Mouse (Mus musculus): ENCODE results near the gene Cacna1e.

GRCm38 (mm10) chr1:154888495-154888894 lies 4.2 kb upstream of the Cacna1e start:
- TF ChIP-seq POLR2A (IDR thresholded peaks at IDR 0.05; ENCODE audit: borderline replicate concordance, insufficient read depth, low read length): no peak
- no peak for TF ChIP-seq CTCF (IDR thresholded peaks at IDR 0.05; ENCODE audit: borderline replicate concordance, insufficient read depth, low read depth, low read length)
